Mouse (Mus musculus): ENCODE data around the gene Ep300.
"Not testable (repeated sequence)": the region's sequence is repeated elsewhere in the genome, so short reads cannot be mapped to it uniquely, and the experiment has no call there.

Ep300 gene

DNA sequence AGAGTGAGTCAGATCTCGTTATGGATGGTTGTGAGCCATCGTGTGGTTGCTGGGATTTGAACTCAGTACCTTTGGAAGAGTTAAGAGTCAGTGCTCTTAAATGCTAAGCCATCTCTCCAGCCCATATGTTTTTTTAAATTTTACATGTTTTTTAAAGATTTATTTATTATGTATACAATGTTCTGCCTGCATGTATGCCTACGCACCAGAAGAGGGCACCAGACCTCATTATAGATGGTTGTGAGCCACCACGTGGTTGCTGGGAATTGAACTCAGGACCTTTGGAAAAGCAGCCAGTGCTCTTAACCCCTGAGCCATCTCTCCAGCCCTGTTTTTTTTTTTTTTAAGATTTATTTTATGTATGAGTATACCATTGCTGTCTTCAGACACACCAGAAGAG, 116.2 kb downstream of the Ep300 start:
- not testable (repeated sequence) for DNase-seq (ENCODE audit: low read depth)

Measured in c-Kit-positive CD71-negative TER-119-negative erythroid progenitor cells, embryonic 14.5 days (primary cell).